9 mouse cellular contexts compared by ENCODE assay signal in genomic region chr15:10921064-10921463, GRCm38 (mm10). TPM values are rescaled to one million over a fixed set of nuclear protein-coding genes. Genes with fewer than 3 reads are reported as not detected.
DNase-seq lines count a peak whose midpoint lies in the region; ATAC-seq and TF ChIP-seq lines count a peak whose summit lies in the region.
"Had no signal": no experiment of that assay in that cellular context is flagged by ENCODE, and none has a peak within 500 bp of the region (broad histone marks: within the 10 kb centered on the region; RNA-seq: fewer than 3 reads in every experiment).

No protein-coding gene starts in this region.

- H3K27me3 ChIP-seq in lung, embryonic 14.5 days (ENCODE audit: insufficient read depth, low read length), result no peaks in the 10 kb centered on the region
- H3K27me3 ChIP-seq in midbrain, embryonic 14.5 days (ENCODE audit: control insufficient read depth, insufficient read depth, low read length), result no peaks in the 10 kb centered on the region

- H3K4me3 ChIP-seq in lung, embryonic 14.5 days (ENCODE audit: low read depth, low read length), result no peak overlapping the region
- no peak overlapping the region for H3K4me3 ChIP-seq in cortical plate, adult 2 months (ENCODE audit: insufficient read depth, low read length)
- no peak overlapping the region for H3K4me3 ChIP-seq in midbrain, embryonic 14.5 days (replicated peaks; ENCODE audit: low read depth, low read length)
- H3K4me3 ChIP-seq: megakaryocyte, embryonic 14.5 days had no signal

- WGBS in lung, embryonic 14.5 days, result 16% methylated on average over 4 of the region's 4 CpGs
- WGBS in midbrain, embryonic 14.5 days, result 29% methylated on average over 4 of the region's 4 CpGs

- no peaks in the 10 kb centered on the region for H3K9me3 ChIP-seq in lung, embryonic 14.5 days (ENCODE audit: low read depth, low read length)
- no peaks in the 10 kb centered on the region for H3K9me3 ChIP-seq in midbrain, embryonic 14.5 days (ENCODE audit: control insufficient read depth, low read length)
- H3K9me3 ChIP-seq: megakaryocyte, embryonic 14.5 days had no signal

- TF ChIP-seq CTCF in lung, embryonic 14.5 days (IDR thresholded peaks at IDR 0.05; ENCODE audit: low read depth), result peak; percentile 67
- TF ChIP-seq CTCF in cortical plate, adult 2 months (IDR thresholded peaks at IDR 0.05; ENCODE audit: extremely low read depth, insufficient read depth, low read length), result peak; percentile 57

- intact Hi-C loops in left cerebral cortex, postnatal 10 days (cut with DNase I), result loop anchor here (2.0 to 10.0 kb wide), 3 partner anchors 61 to 460 kb away; partner anchors contain the start of gene Amacr

- no peak overlapping the region for H3K4me2 ChIP-seq in lung, embryonic 14.5 days
- no peak overlapping the region for H3K4me2 ChIP-seq in midbrain, embryonic 14.5 days (ENCODE audit: low read length)

- DNase-seq in cerebellum, postnatal 36 days, result peak; percentile 5 to 7
- DNase-seq in cerebellum, adult 11-12 months, result no peak
- peak; percentile 67 for DNase-seq in lung, embryonic 14.5 days
- no peak for DNase-seq in lung, postnatal 4 days
- peak; percentile 68 for DNase-seq in midbrain, embryonic 14.5 days
- DNase-seq in left cerebral cortex, postnatal 10 days (ENCODE audit: extremely low spot score in 1 of 2, low spot score in 2 of 2), result no peak
- no peak for DNase-seq in spleen, postnatal 4 days (ENCODE audit: low spot score in 2 of 2)

- TF ChIP-seq POLR2A in cortical plate, adult 2 months (IDR thresholded peaks at IDR 0.05; ENCODE audit: extremely low read depth, insufficient read depth, low read length), result no peak

- no peak overlapping the region for H3K9ac ChIP-seq in lung, embryonic 14.5 days
- H3K9ac ChIP-seq in midbrain, embryonic 14.5 days (replicated peaks; ENCODE audit: low read length), result no peak overlapping the region

- no peaks in the 10 kb centered on the region for H3K36me3 ChIP-seq in lung, embryonic 14.5 days (ENCODE audit: insufficient read depth)
- no peaks in the 10 kb centered on the region for H3K36me3 ChIP-seq in midbrain, embryonic 14.5 days (ENCODE audit: control insufficient read depth, insufficient read depth, low read length)

- no peaks in the 10 kb centered on the region for H3K4me1 ChIP-seq in lung, embryonic 14.5 days (ENCODE audit: insufficient read depth)
- no peaks in the 10 kb centered on the region for H3K4me1 ChIP-seq in cortical plate, adult 2 months (ENCODE audit: control insufficient read depth, insufficient read depth, low read length)
- no peaks in the 10 kb centered on the region for H3K4me1 ChIP-seq in midbrain, embryonic 14.5 days (ENCODE audit: control insufficient read depth, insufficient read depth, low read length)
- H3K4me1 ChIP-seq: megakaryocyte, embryonic 14.5 days had no signal

- ATAC-seq in lung, embryonic 14.5 days (ENCODE audit: insufficient read depth), result no peak; the same call in 1 of the 2 replicates
- no peak for ATAC-seq in midbrain, embryonic 14.5 days (ENCODE audit: low FRiP score, low TSS enrichment)

- no peak overlapping the region for H3K27ac ChIP-seq in lung, embryonic 14.5 days (ENCODE audit: low read depth)
- no peak overlapping the region for H3K27ac ChIP-seq in cortical plate, adult 2 months (ENCODE audit: insufficient read depth, low read length)
- H3K27ac ChIP-seq in midbrain, embryonic 14.5 days (replicated peaks; ENCODE audit: low read depth, low read length), result no peak overlapping the region

RNA-seq across cellular contexts. Expression of gene C1qtnf3, which starts 31.1 kb away (rescaled TPM):
- 0.14 and 0.35 TPM in 2 replicates for polyA plus RNA-seq in lung, embryonic 14.5 days (2014; fragmentation: Nextera tagmentation; extraction: Ambion mirVana)
- 0.08 and 0.13 TPM in 2 replicates for polyA plus RNA-seq in cortical plate, adult 2 months (2012; rRNA removed)
- polyA plus RNA-seq in midbrain, embryonic 14.5 days (2014; fragmentation: Nextera tagmentation; extraction: Ambion mirVana), result 0.42 and 0.88 TPM in 2 replicates
- total RNA-seq in left cerebral cortex, postnatal 10 days (2021), result under 1 TPM in 1 of 2 experiments, not detected in 1; 0.15 TPM

Comparison
In these comparisons a context has a peak if more than half of its experiments do, and no peak if none do; other contexts are left out.
1. DNase-seq: peak in cerebellum, postnatal 36 days (2 of 2), lung, embryonic 14.5 days (single experiment) and midbrain, embryonic 14.5 days (single experiment); none in cerebellum, adult 11-12 months (single experiment), lung, postnatal 4 days (0 of 2), left cerebral cortex, postnatal 10 days (0 of 2) and spleen, postnatal 4 days (0 of 2).